Mouse (Mus musculus): ENCODE results near the gene Zbed3.

- TF ChIP-seq CTCF (IDR thresholded peaks at IDR 0.05; ENCODE audit: extremely low read depth, insufficient read depth, insufficient read length, insufficient replicate concordance) (no peak), POLR2A (IDR thresholded peaks at IDR 0.05; ENCODE audit: low read depth, low read length) (no peak)
Measured at GRCm38 (mm10) chr13:95348476-95348875, 25.1 kb downstream of the Zbed3 start.
